Mouse (Mus musculus) embryonic facial prominence, embryonic 11.5 days (tissue): Measurements from ENCODE around the gene Selplg. TPM values are rescaled to one million over a fixed set of nuclear protein-coding genes. Genes with fewer than 3 reads are reported as not detected.

Source experiments
- ATAC-seq: fragments of 200-750 bp; cut with Nextera tagmentation; replicated peaks from 2 replicates; pipeline ENCODE4 v1.8.0; 2017; ENCODE audit warnings: low read depth; ENCODE audit not compliant: insufficient number of reproducible peaks, low FRiP score, low TSS enrichment
- DNase-seq: peaks from one replicate; pipeline ENCODE4 v3.0.0-alpha.2; 2015; ENCODE audit warnings: low spot score
- H3K27ac ChIP-seq: fragments of 300-500 bp; sonication (generic); replicated peaks from 2 replicates; pipeline ENCODE4 v1.5.1; 2014; ENCODE audit warnings: mild to moderate bottlenecking, low read depth, low read length, control low read depth
- H3K27me3 ChIP-seq: fragments of 300-500 bp; sonication (generic); 2 replicates; pipeline ENCODE4 v1.6.1; 2014; ENCODE audit warnings: mild to moderate bottlenecking, low read length, moderate library complexity, mixed read lengths; ENCODE audit not compliant: control insufficient read depth, insufficient read depth
- H3K36me3 ChIP-seq: fragments of 300-500 bp; sonication (generic); replicated peaks from 2 replicates; pipeline ENCODE4 v1.6.1; 2014; ENCODE audit warnings: low read depth, mild to moderate bottlenecking, low read length, moderate library complexity, mixed read lengths; ENCODE audit not compliant: control insufficient read depth, insufficient read depth
- H3K4me1 ChIP-seq: fragments of 300-500 bp; sonication (generic); 2 replicates; pipeline ENCODE4 v1.6.1; 2014; ENCODE audit warnings: low read length, mixed read lengths; ENCODE audit not compliant: control insufficient read depth, insufficient read depth
- H3K4me2 ChIP-seq: fragments of 300-500 bp; sonication (generic); 2 replicates; pipeline ENCODE4 v1.6.1; 2014; ENCODE audit warnings: low read depth, mild to moderate bottlenecking, control low read depth, low read length, moderate library complexity
- H3K4me3 ChIP-seq: fragments of 300-500 bp; sonication (generic); 2 replicates; pipeline ENCODE4 v1.5.1; 2014; ENCODE audit warnings: low read depth, low read length, control low read depth
- H3K9ac ChIP-seq: fragments of 300-500 bp; sonication (generic); replicated peaks from 2 replicates; pipeline ENCODE4 v1.6.1; 2014; ENCODE audit warnings: mild to moderate bottlenecking, control low read depth, low read length
- H3K9me3 ChIP-seq: fragments of 300-500 bp; sonication (generic); replicated peaks from 2 replicates; pipeline ENCODE4 v1.6.1; 2016; ENCODE audit warnings: mild to moderate bottlenecking, low read length, inconsistent platforms, mixed read lengths; ENCODE audit not compliant: control insufficient read depth
- WGBS: fragments of 180-500 bp; shearing (Covaris S2); extraction: QIAGEN DNeasy Blood & Tissue Kit; methylation state at CpG from one replicate; pipeline ENCODE4 v1.1.7; 2014; 5-methylcytosine and 5-hydroxymethylcytosine counted together
- polyA plus RNA-seq: library from polyadenylated mRNA; unstranded; fragments of >200 nt; fragmentation: Nextera tagmentation; extraction: Ambion mirVana; gene quantifications from 2 replicates; pipeline ENCODE4 v1.2.1, GENCODE M21; 2014

Selplg gene
- polyA plus RNA-seq, 1 experiment from 2014 or later = 2.0 TPM

DNA sequence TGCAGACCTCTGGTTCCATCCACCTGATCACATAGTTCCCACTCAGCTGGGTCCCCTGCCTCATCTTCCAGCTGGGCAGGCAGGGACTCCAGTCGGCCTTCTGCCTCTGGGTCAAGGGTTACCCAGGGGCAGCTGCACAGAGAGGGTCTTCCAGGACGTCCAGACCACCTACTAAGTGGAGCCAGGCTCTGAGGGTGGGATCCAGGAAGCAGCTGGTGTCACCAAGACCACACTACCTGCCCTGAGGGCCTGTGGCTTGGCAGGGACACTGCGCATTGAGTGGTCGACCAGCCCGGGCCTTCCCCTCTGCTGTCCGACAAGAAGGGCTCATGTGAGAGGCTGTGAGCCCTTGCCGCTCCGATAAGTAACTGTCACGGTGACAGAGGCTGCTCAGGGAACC lies 24.7 kb downstream of the Selplg start:
- Histone ChIP-seq H3K9ac (no peak overlapping the region), H3K27me3 (no peaks in the 10 kb centered on the region), H3K27ac (peak overlapping the region; percentile 48; the same call in 1 of the 2 replicates), H3K4me3 (no peak overlapping the region), H3K4me1 (peaks cover 4% of the 10 kb centered on the region), H3K36me3 (no peaks in the 10 kb centered on the region), H3K9me3 (no peaks in the 10 kb centered on the region), H3K4me2 (no peak overlapping the region)
- 12% methylated on average over 9 of the region's 9 CpGs for WGBS
- DNase-seq (no peak), ATAC-seq (no peak)

DNA sequence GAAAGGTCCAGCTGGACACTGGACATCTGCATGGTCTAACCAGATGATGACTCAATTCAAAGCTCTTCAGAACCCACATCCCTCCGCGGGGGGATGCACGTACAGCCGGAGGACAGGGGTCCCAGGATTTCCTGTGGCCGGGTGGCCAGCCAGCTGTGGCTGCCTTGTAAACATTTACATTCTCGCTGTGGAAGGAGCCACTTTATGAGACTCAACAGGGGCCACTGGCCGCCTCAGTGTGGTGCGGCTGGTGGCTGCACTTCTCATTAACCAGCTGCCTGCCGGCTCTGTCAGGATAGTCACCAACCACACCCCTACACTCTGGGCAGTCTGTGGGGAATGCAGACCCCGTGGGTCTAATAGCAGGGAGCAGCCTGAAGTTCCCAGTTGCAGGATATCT lies 26.0 kb downstream of the Selplg start:
- Histone ChIP-seq H3K4me1 (peaks cover 4% of the 10 kb centered on the region), H3K9me3 (no peaks in the 10 kb centered on the region), H3K27ac (no peak overlapping the region), H3K27me3 (no peaks in the 10 kb centered on the region), H3K4me3 (no peak overlapping the region), H3K36me3 (no peaks in the 10 kb centered on the region), H3K4me2 (no peak overlapping the region), H3K9ac (no peak overlapping the region)
- WGBS = 30% methylated on average over 10 of the region's 10 CpGs
- DNase-seq = no peak
- no peak for ATAC-seq

DNA sequence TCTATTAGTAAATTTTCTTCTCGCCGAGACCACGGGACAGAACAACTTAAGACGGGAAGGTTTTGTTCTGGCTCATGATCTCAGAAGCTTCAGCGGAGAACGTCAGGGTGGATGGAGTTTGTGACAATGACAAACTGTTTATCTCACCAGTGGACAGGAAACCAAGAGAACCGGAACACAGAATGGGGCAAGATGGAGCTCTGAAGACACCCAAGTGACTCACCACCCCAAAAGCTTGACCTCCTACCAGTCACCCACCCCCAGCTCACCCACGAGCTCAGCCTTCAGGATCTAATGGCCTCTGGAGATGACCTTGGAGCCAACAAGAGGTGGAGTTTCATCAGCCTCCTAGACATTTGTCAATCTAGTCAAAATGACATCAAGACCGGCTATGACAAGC lies 27.1 kb downstream of the Selplg start:
- 88% methylated on average over 9 of the region's 9 CpGs for WGBS
- DNase-seq = no peak
- no peak for ATAC-seq

DNA sequence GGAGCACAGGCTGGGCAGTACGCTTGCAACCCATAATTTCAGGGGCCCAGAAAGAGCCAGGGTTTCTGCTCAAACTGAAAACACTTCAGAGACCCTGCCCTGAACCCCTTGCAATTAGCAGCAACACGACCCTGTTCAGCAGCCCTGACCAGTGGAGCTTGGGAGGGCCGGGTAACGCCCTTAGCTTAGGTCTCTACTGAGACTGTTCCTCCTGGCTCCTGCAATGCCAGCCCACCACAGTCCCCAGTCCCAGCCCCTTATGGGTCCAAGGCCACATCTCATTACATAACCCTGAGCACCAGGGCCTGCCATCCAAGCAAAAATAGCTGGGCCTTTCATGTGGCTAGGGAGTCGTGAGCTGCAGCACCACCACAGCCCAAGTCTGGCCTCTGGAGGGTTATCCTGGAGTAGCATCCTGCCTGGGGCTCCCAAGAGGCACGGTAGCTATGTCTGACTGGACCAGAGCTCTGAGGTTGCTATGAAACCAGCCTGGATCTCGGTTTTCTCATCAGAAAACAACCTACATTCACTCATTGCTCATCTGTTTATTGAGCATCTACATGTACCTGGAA lies 28.0 kb downstream of the Selplg start:
- H3K27ac ChIP-seq = no peak overlapping the region
- H3K4me2 ChIP-seq = no peak overlapping the region
- no peaks in the 10 kb centered on the region for H3K27me3 ChIP-seq
- no peak overlapping the region for H3K4me3 ChIP-seq
- H3K9me3 ChIP-seq = no peaks in the 10 kb centered on the region
- H3K36me3 ChIP-seq = no peaks in the 10 kb centered on the region
- no peak overlapping the region for H3K9ac ChIP-seq
- no peak for DNase-seq
- H3K4me1 ChIP-seq = peaks cover 9% of the 10 kb centered on the region
- no peak for ATAC-seq
- 51% methylated on average over 7 of the region's 7 CpGs for WGBS

More for the DNA sequence above, 27.1 kb downstream of the Selplg start:
- Histone ChIP-seq H3K36me3 (no peaks in the 10 kb centered on the region), H3K27ac (no peak overlapping the region), H3K9me3 (no peaks in the 10 kb centered on the region), H3K9ac (no peak overlapping the region), H3K4me2 (no peak overlapping the region), H3K27me3 (no peaks in the 10 kb centered on the region), H3K4me1 (peaks cover 9% of the 10 kb centered on the region), H3K4me3 (no peak overlapping the region)

DNA sequence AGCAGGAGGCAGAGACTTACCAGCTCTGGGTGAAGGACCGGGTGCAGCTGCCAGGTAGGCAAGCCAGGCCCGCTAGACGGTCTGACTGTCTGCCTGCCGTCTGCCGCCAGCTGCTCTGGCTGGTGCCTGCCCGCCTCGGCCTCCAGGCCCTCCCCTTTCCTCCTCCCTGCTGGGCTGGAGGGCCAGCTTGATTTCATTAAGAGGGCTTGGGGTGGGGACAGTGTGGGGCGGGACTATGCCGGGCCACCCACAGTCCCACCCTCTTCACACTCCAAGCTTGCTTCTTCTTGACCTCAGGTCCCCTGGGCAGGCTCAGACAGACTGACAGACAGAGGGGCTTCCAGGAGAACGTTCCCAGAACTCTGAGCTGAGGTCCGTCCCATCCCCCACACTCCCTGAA lies 32.2 kb downstream of the Selplg start, which contains the start of gene Tmem119:
Gene Tmem119 (minus strand): TSS at position 237 of the 400 bp plus-strand sequence.
- Histone ChIP-seq H3K27me3 (no peaks in the 10 kb centered on the region), H3K4me3 (peak within 1 kb of the TSS; percentile 55), H3K27ac (peak within 1 kb of the TSS; percentile 92), H3K9me3 (no peaks in the 10 kb centered on the region), H3K4me1 (peaks cover 11% of the 10 kb centered on the region), H3K9ac (peak within 1 kb of the TSS; percentile 55), H3K4me2 (peak within 1 kb of the TSS; percentile 65), H3K36me3 (no peaks in the 10 kb centered on the region)
- peak; percentile 83 for ATAC-seq
- 1% methylated on average over 11 of the region's 11 CpGs for WGBS
- DNase-seq = peak; percentile 90

DNA sequence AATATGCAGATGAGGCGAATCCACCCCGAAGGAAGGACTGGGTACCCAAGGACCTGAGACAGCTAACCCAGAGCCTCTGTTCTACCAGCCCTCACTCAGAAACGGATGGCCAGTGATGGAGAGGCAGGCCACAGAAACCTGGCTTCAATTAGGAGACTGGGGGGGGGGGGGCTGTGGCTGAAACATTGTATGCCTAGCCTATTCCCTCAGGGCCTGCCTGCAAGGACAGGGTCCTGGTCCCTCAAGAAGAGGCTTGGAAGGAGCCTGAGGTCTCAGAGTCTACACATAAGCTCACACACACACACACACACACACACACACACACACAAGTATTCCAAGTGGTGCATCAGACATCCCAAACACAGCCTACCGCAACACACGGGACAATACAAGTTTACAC lies 32.8 kb downstream of the Selplg start:
- WGBS = 15% methylated on average over 5 of the region's 5 CpGs
- no peaks in the 10 kb centered on the region for H3K9me3 ChIP-seq
- peak overlapping the region; percentile 55 for H3K4me3 ChIP-seq
- H3K27ac ChIP-seq = peak overlapping the region; percentile 92
- peak overlapping the region; percentile 65 for H3K4me2 ChIP-seq
- no peaks in the 10 kb centered on the region for H3K36me3 ChIP-seq
- 0 out of 2 replicates have a peak, but pooled peaks have one; percentile 16 for ATAC-seq
- peaks cover 11% of the 10 kb centered on the region for H3K4me1 ChIP-seq
- DNase-seq = peak; percentile 71
- H3K9ac ChIP-seq = peak overlapping the region; percentile 55
- no peaks in the 10 kb centered on the region for H3K27me3 ChIP-seq

DNA sequence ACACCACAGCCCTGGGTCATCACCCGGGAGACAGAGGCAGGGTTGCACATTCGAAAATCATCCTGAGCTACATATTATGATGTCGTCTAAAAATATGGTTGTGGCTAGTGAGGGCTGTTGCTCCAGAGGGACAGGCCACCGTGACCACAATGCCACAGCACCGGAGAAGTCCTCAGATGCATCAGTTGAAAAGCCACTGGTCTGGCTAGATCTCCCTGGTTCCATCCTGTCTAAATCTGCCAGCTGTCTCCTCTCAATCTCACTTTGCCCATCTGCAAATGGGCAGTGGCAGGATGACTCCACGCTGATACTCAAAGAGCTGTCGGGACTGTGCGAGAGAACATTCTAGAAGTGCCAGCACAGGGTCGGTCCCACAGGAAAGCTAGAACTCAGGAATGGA lies 33.9 kb downstream of the Selplg start:
- Histone ChIP-seq H3K27ac (no peak overlapping the region), H3K4me1 (peaks cover 11% of the 10 kb centered on the region), H3K27me3 (no peaks in the 10 kb centered on the region), H3K4me2 (peak overlapping the region; percentile 65), H3K9me3 (no peaks in the 10 kb centered on the region), H3K36me3 (no peaks in the 10 kb centered on the region; the same call in 1 of the 2 replicates), H3K4me3 (peak overlapping the region; percentile 55), H3K9ac (peak overlapping the region; percentile 18; the same call in 1 of the 2 replicates)
- 64% methylated on average over 9 of the region's 9 CpGs for WGBS
- no peak for DNase-seq
- no peak for ATAC-seq

DNA sequence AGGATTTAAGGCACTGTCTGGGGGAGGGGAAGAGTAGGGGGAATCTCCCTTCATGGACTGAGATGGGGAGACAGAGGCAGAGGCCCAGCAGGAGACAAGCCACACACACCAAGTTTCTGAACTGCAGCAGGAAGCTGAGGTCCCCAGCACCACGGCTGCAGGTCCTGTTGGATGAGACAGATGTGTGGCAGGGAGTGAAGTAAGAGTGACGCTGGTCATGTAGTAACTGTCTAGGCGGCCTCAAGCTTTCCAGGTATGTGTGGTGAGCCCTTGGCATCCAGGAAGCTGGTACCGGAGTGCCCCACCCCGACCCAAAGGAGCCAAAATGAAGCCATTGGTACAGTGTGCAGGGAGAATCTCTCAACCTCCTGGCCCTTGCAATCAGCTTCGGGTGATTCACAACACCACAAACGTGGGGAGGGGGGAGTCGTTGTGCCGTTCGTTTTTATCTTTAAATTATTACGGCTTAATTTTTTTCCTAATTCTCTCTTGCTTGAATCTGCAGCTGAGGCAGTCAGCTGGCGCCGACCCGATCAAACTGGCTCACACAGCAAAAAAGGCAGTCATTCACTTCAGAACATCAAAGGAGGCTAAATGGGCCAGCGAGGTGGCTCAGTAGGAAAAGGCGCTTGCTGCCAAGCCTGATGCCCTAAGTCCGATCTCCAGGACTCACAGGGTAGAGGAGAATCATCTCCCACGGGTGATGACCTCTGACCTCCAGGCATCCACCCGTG lies 35.1 kb downstream of the Selplg start:
- ATAC-seq (no peak), DNase-seq (peak; percentile 49)
- Histone ChIP-seq H3K27ac (peak overlapping the region; percentile 88), H3K36me3 (no peaks in the 10 kb centered on the region; the same call in none of the 2 replicates), H3K4me1 (peaks cover 11% of the 10 kb centered on the region), H3K9ac (peak overlapping the region; percentile 30; the same call in 1 of the 2 replicates), H3K9me3 (no peaks in the 10 kb centered on the region), H3K27me3 (no peaks in the 10 kb centered on the region), H3K4me2 (peak overlapping the region; percentile 65), H3K4me3 (peak overlapping the region; percentile 55)
- WGBS = 5% methylated on average over 19 of the region's 19 CpGs
